Mouse (Mus musculus): ENCODE measurements around the gene Mrgpra4.

Gene Mrgpra4

DNA sequence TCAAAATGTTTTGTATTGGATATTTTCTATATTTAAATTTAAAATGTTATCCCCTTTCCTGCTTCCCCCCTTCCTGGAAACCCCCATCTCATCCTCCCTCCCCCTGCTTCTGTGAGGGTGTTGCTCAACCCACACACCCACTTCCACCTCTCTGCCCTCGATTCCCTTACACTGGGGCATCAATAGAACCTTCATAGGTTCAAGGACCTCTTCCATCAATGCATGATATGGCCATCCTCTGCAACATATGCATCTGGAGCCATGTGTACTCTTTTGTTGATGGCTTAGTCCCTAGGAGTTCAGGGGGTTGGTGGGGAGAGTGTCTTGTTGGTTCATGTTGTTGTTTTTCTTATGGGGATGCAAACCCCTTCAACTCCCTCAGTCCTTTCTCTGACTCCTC, at the start of gene Mrgpra4:
TSS of gene Mrgpra4 (minus strand) at position 101 of the 400 bp plus-strand sequence.
- no peak for DNase-seq (ENCODE audit: low spot score in 2 of 2)

GRCm38 (mm10) chr7:48027497-48027896, 45.6 kb upstream of the Mrgpra4 start, which contains the start of gene Mrgprx1:
Mrgprx1 (minus strand) TSS chr7:48027597.
- DNase-seq (ENCODE audit: low spot score in 2 of 2): no peak

- DNase-seq (ENCODE audit: low spot score in 2 of 2): no peak
These were observed 36.0 kb upstream of the Mrgpra4 start for GRCm38 (mm10) chr7:48017874-48018273.

DNA sequence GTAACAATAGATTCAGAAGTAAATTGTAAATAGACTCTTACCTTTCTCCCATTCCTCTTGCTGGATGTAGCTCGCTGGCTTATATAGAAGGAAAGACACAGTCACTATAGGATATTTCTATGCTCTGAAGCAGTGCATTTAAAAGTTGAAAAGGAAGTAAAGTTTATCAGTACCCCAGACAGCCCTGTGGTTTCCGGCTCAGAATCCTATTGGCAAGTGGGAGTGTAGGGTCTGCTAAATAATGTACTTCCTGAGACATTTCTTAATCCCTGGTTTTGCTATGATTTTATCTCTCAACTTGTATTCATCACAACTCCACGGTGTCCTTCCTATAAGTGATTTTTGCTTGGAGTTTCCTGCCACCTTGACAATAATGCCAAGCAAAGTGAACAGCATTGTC, 13.8 kb upstream of the Mrgpra4 start:
- no peak for DNase-seq (ENCODE audit: low spot score in 2 of 2)

GRCm38 (mm10) chr7:47986752-47987151, 4.9 kb upstream of the Mrgpra4 start:
- no peak for DNase-seq (ENCODE audit: low spot score in 2 of 2)

Data from frontal cortex, postnatal 25 days (tissue).